ENCODE assay signal across 8 mouse cellular contexts in genomic region chr19:42315914-42316313, GRCm38 (mm10).
DNase-seq lines count a peak whose midpoint lies in the region; ATAC-seq and TF ChIP-seq lines count a peak whose summit lies in the region.

No protein-coding gene starts in this region.

- TF ChIP-seq CTCF in left cerebral cortex, adult 2 months (IDR thresholded peaks at IDR 0.05) = peak; percentile 98

- H3K4me3 ChIP-seq in left cerebral cortex, adult 2 months = no peak overlapping the region
- H3K4me3 ChIP-seq in midbrain, embryonic 11.5 days (ENCODE audit: low read depth, low read length) = no peak overlapping the region

- peaks cover 9% of the 10 kb centered on the region; the same call in 1 of the 2 replicates for H3K4me1 ChIP-seq in midbrain, embryonic 11.5 days (ENCODE audit: control insufficient read depth, insufficient read depth, low read length)

- peak; percentile 81 for ATAC-seq in midbrain, embryonic 11.5 days (ENCODE audit: low FRiP score)
- no peak for ATAC-seq in inflammation-experienced regulatory T-cells, adult 6 months

- H3K27ac ChIP-seq in left cerebral cortex, adult 2 months = no peak overlapping the region
- no peak overlapping the region for H3K27ac ChIP-seq in midbrain, embryonic 11.5 days (ENCODE audit: low read depth, low read length)

- H3K27me3 ChIP-seq in midbrain, embryonic 11.5 days (ENCODE audit: control insufficient read depth, insufficient read depth, low read length) = no peaks in the 10 kb centered on the region

- WGBS in midbrain, embryonic 11.5 days = 10% methylated on average over 1 of the region's 1 CpGs

- no peaks in the 10 kb centered on the region for H3K36me3 ChIP-seq in midbrain, embryonic 11.5 days (ENCODE audit: control insufficient read depth, insufficient read depth, low read length)

- H3K4me2 ChIP-seq in midbrain, embryonic 11.5 days = no peak overlapping the region

- H3K9me3 ChIP-seq in midbrain, embryonic 11.5 days (ENCODE audit: control insufficient read depth, low read length) = no peaks in the 10 kb centered on the region

- H3K9ac ChIP-seq in midbrain, embryonic 11.5 days (ENCODE audit: low read length) = no peak overlapping the region

- intact Hi-C loops in left cerebral cortex, adult 2 months (cut with DNase I) = loop anchor here (2.0 to 10.0 kb wide), 7 partner anchors 115 to 1079 kb away; partner anchors contain the start of genes Crtac1, Hps1 and R3hcc1l

- peak; percentile 57 for DNase-seq in WW6 (ENCODE audit: low read depth, low spot score)
- DNase-seq in cerebellum, postnatal 10 days = peak; percentile 89 to 91
- peak; percentile 86 to 90 for DNase-seq in frontal cortex, postnatal 25 days (ENCODE audit: low spot score in 2 of 2)
- DNase-seq in hindlimb bud, embryonic 11.5 days (ENCODE audit: extremely low spot score, low read depth, low spot score) = peak; percentile 70
- peak; percentile 87 to 95 for DNase-seq in left cerebral cortex, adult 2 months (ENCODE audit: extremely low spot score in 1 of 2, low spot score in 2 of 2)
- DNase-seq in midbrain, embryonic 11.5 days (ENCODE audit: low spot score, missing footprints) = peak; percentile 99
- peak; percentile 15 for DNase-seq in spleen, adult 12 weeks (ENCODE audit: low spot score)

Comparison
In these comparisons a context has a peak if more than half of its experiments do, and no peak if none do; other contexts are left out.
1. DNase-seq: peak in every context shown above with its lines; median percentile 99 in midbrain, embryonic 11.5 days; 91 in left cerebral cortex, adult 2 months; 90 in cerebellum, postnatal 10 days; 88 in frontal cortex, postnatal 25 days; 70 in hindlimb bud, embryonic 11.5 days; 57 in WW6; 15 in spleen, adult 12 weeks.